Mouse (Mus musculus): ENCODE measurements around the gene Gm29735. TPM values are rescaled to one million over a fixed set of nuclear protein-coding genes. Genes with fewer than 3 reads are reported as not detected.
"Not testable (repeated sequence)": the region's sequence is repeated elsewhere in the genome, so short reads cannot be mapped to it uniquely, and the experiment has no call there.

The Gm29735 gene
- polyA plus RNA-seq (2012; rRNA removed), result not detected in 2 replicates
- not detected in 2 replicates for polyA plus RNA-seq (2014; fragmentation: Nextera tagmentation; extraction: Ambion mirVana)

GRCm38 (mm10) chr7:142157013-142157412, at the start of gene Gm29735:
Gene Gm29735, minus strand, starts transcription at chr7:142157113.
- 30% methylated on average over 2 of the region's 2 CpGs for WGBS
- H3K27me3 ChIP-seq (ENCODE audit: control insufficient read depth, insufficient read depth, low read length); H3K27ac ChIP-seq (replicated peaks; ENCODE audit: low read depth, low read length); H3K4me2 ChIP-seq (replicated peaks; ENCODE audit: low read depth, low read length, severe bottlenecking); DNase-seq (ENCODE audit: low spot score); H3K9me3 ChIP-seq (ENCODE audit: control insufficient read depth, low read length); H3K4me1 ChIP-seq (ENCODE audit: control insufficient read depth, insufficient read depth, low read length); H3K36me3 ChIP-seq (ENCODE audit: control insufficient read depth, insufficient read depth, low read length); ATAC-seq (ENCODE audit: low FRiP score, low read depth); H3K9ac ChIP-seq (ENCODE audit: low read depth, low read length, severe bottlenecking); H3K4me3 ChIP-seq (replicated peaks; ENCODE audit: low read length): not testable (repeated sequence)

- no peak overlapping the region for H3K4me2 ChIP-seq (replicated peaks; ENCODE audit: low read depth, low read length, severe bottlenecking)
- no peak for TF ChIP-seq POLR2A (IDR thresholded peaks at IDR 0.05; ENCODE audit: borderline replicate concordance, extremely low read depth, insufficient read depth, insufficient read length)
- H3K27ac ChIP-seq (replicated peaks; ENCODE audit: low read depth, low read length), result no peak overlapping the region
- no peaks in the 10 kb centered on the region; the same call in 1 of the 2 replicates for H3K27me3 ChIP-seq (ENCODE audit: control insufficient read depth, insufficient read depth, low read length)
- H3K9ac ChIP-seq (ENCODE audit: low read depth, low read length, severe bottlenecking), result no peak overlapping the region
- no peaks in the 10 kb centered on the region for H3K9me3 ChIP-seq (ENCODE audit: control insufficient read depth, low read length)
- ATAC-seq (ENCODE audit: low FRiP score, low read depth) (no peak), DNase-seq (ENCODE audit: low spot score) (no peak)
- H3K36me3 ChIP-seq (ENCODE audit: control insufficient read depth, insufficient read depth, low read length), result no peaks in the 10 kb centered on the region
- H3K4me1 ChIP-seq (ENCODE audit: control insufficient read depth, insufficient read depth, low read length), result no peaks in the 10 kb centered on the region
- H3K4me3 ChIP-seq (replicated peaks; ENCODE audit: low read length), result no peak overlapping the region
Observed at GRCm38 (mm10) chr7:142205488-142205887, 48.6 kb upstream of the Gm29735 start.

GRCm38 (mm10) chr7:142201064-142201463, 44.2 kb upstream of the Gm29735 start, which contains the start of gene Krtap5-3:
Gene Krtap5-3, plus strand, starts transcription at chr7:142201364.
- whole genome bisulfite sequencing, result 33% methylated on average over 1 of the region's 1 CpGs
- no peak for TF ChIP-seq POLR2A (IDR thresholded peaks at IDR 0.05; ENCODE audit: borderline replicate concordance, extremely low read depth, insufficient read depth, insufficient read length)
- no peak for DNase-seq (ENCODE audit: low spot score)

GRCm38 (mm10) chr7:142198748-142199147, 41.8 kb upstream of the Gm29735 start:
- Histone ChIP-seq H3K27ac (replicated peaks; ENCODE audit: low read depth, low read length) (no peak overlapping the region), H3K9me3 (ENCODE audit: control insufficient read depth, low read length) (no peaks in the 10 kb centered on the region), H3K36me3 (ENCODE audit: control insufficient read depth, insufficient read depth, low read length) (no peaks in the 10 kb centered on the region), H3K4me2 (replicated peaks; ENCODE audit: low read depth, low read length, severe bottlenecking) (no peak overlapping the region), H3K4me3 (replicated peaks; ENCODE audit: low read length) (no peak overlapping the region), H3K4me1 (ENCODE audit: control insufficient read depth, insufficient read depth, low read length) (no peaks in the 10 kb centered on the region), H3K9ac (ENCODE audit: low read depth, low read length, severe bottlenecking) (no peak overlapping the region), H3K27me3 (ENCODE audit: control insufficient read depth, insufficient read depth, low read length) (no peaks in the 10 kb centered on the region; the same call in 1 of the 2 replicates)
- WGBS, result 80% methylated on average over 2 of the region's 2 CpGs
- no peak for TF ChIP-seq POLR2A (IDR thresholded peaks at IDR 0.05; ENCODE audit: borderline replicate concordance, extremely low read depth, insufficient read depth, insufficient read length)
- no peak for DNase-seq (ENCODE audit: low spot score)
- ATAC-seq (ENCODE audit: low FRiP score, low read depth), result no peak

More at GRCm38 (mm10) chr7:142201064-142201463, 44.2 kb upstream of the Gm29735 start, which contains the start of gene Krtap5-3:
- H3K4me3 ChIP-seq (replicated peaks; ENCODE audit: low read length), result no peak within 1 kb of the TSS
- no peaks in the 10 kb centered on the region for H3K9me3 ChIP-seq (ENCODE audit: control insufficient read depth, low read length)
- no peak within 1 kb of the TSS for H3K4me2 ChIP-seq (replicated peaks; ENCODE audit: low read depth, low read length, severe bottlenecking)
- H3K36me3 ChIP-seq (ENCODE audit: control insufficient read depth, insufficient read depth, low read length), result no peaks in the 10 kb centered on the region
- H3K4me1 ChIP-seq (ENCODE audit: control insufficient read depth, insufficient read depth, low read length), result no peaks in the 10 kb centered on the region
- no peaks in the 10 kb centered on the region; the same call in 1 of the 2 replicates for H3K27me3 ChIP-seq (ENCODE audit: control insufficient read depth, insufficient read depth, low read length)
- ATAC-seq (ENCODE audit: low FRiP score, low read depth), result no peak
- no peak within 1 kb of the TSS for H3K27ac ChIP-seq (replicated peaks; ENCODE audit: low read depth, low read length)
- H3K9ac ChIP-seq (ENCODE audit: low read depth, low read length, severe bottlenecking), result no peak within 1 kb of the TSS

- Histone ChIP-seq H3K4me3 (replicated peaks; ENCODE audit: low read length) (no peak within 1 kb of the TSS), H3K27ac (replicated peaks; ENCODE audit: low read depth, low read length) (no peak within 1 kb of the TSS), H3K27me3 (ENCODE audit: control insufficient read depth, insufficient read depth, low read length) (no peaks in the 10 kb centered on the region), H3K9me3 (ENCODE audit: control insufficient read depth, low read length) (no peaks in the 10 kb centered on the region), H3K4me2 (replicated peaks; ENCODE audit: low read depth, low read length, severe bottlenecking) (no peak within 1 kb of the TSS), H3K4me1 (ENCODE audit: control insufficient read depth, insufficient read depth, low read length) (no peaks in the 10 kb centered on the region), H3K9ac (ENCODE audit: low read depth, low read length, severe bottlenecking) (no peak within 1 kb of the TSS), H3K36me3 (ENCODE audit: control insufficient read depth, insufficient read depth, low read length) (no peaks in the 10 kb centered on the region)
- 38% methylated on average over 2 of the region's 2 CpGs for WGBS
- ATAC-seq (ENCODE audit: low FRiP score, low read depth), result no peak
- no peak for TF ChIP-seq POLR2A (IDR thresholded peaks at IDR 0.05; ENCODE audit: borderline replicate concordance, extremely low read depth, insufficient read depth, insufficient read length)
- DNase-seq (ENCODE audit: low spot score), result no peak
Observed at GRCm38 (mm10) chr7:142190289-142190688, 33.4 kb upstream of the Gm29735 start, which contains the start of gene Gm10153. Gene Gm10153, minus strand, starts transcription at chr7:142190389.

GRCm38 (mm10) chr7:142188156-142188555, 31.2 kb upstream of the Gm29735 start:
- no peak for TF ChIP-seq POLR2A (IDR thresholded peaks at IDR 0.05; ENCODE audit: borderline replicate concordance, extremely low read depth, insufficient read depth, insufficient read length)
- no peak for ATAC-seq (ENCODE audit: low FRiP score, low read depth)
- Histone ChIP-seq H3K9me3 (ENCODE audit: control insufficient read depth, low read length) (no peaks in the 10 kb centered on the region), H3K4me3 (replicated peaks; ENCODE audit: low read length) (no peak overlapping the region), H3K27ac (replicated peaks; ENCODE audit: low read depth, low read length) (no peak overlapping the region), H3K36me3 (ENCODE audit: control insufficient read depth, insufficient read depth, low read length) (no peaks in the 10 kb centered on the region), H3K4me2 (replicated peaks; ENCODE audit: low read depth, low read length, severe bottlenecking) (no peak overlapping the region), H3K27me3 (ENCODE audit: control insufficient read depth, insufficient read depth, low read length) (no peaks in the 10 kb centered on the region), H3K4me1 (ENCODE audit: control insufficient read depth, insufficient read depth, low read length) (no peaks in the 10 kb centered on the region), H3K9ac (ENCODE audit: low read depth, low read length, severe bottlenecking) (no peak overlapping the region)
- 64% methylated on average over 2 of the region's 2 CpGs for WGBS
- no peak for DNase-seq (ENCODE audit: low spot score)

All from limb, embryonic 14.5 days (tissue).